Mouse (Mus musculus) heart, adult 2 months (tissue): ENCODE results near the gene Ednrb.
A peak's percentile ranks its signal among the peaks of the same experiment; 100 is the strongest.

Experiments used
- CTCF ChIP-seq: fragments of 200-600 bp; IDR thresholded peaks from 2 replicates; pipeline ENCODE4 v1.8.1; 2022; ENCODE audit warnings: antibody characterized with exemption, mild to moderate bottlenecking, moderate library complexity
- POLR2A ChIP-seq: fragments of 200-500 bp; IDR thresholded peaks from 2 replicates; pipeline ENCODE4 v1.6.1; 2011; ENCODE audit warnings: mild to moderate bottlenecking, low read depth, low read length, control low read depth; ENCODE audit not compliant: insufficient read depth

DNA sequence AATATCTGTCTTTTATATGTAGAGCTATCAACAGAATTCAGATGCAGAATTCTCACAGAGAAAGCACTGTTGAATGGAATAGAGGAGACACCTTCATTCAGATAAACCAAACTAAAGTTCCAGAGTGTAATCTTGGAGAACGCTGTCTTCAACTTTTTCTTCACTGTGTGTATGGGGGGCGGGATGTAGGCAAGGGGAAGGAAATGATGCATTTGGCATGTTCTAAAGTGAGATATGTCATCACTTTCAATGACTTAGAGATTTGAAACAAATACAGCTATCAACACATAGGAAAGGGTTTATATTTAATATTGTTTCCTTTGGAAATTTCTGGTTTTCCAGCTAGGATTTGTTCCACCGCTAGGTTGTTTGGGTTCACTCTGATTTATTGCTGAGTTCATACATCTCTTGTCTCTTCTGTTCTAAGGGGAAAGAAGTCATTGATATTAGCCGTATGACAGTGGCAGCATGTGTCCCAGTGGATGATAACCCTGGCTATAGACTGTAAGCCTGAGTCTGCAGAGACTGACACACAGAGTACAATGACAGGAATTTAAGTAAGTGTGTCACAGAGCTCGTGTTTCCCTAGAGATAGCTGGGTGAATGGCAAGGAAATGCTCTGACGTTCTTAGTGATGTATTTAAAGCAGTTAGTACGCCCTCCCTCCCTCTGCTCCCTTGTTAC is 40.8 kb upstream of the Ednrb start:
- TF ChIP-seq CTCF (no peak), POLR2A (0 out of 2 replicates have a peak, but pooled peaks have one; percentile 28)
